Mouse (Mus musculus) adipocyte (in vitro differentiated cells): ENCODE measurements at regions not wholly inside any gene's neighbourhood (a gene's known extent, or its start where the extent isn't known, plus 50 kb on each side); places are given as distances from the start of the nearest gene placed in this dataset.

Experiments used
- DNase-seq: peaks from one replicate; pipeline ENCODE4 v3.0.0-alpha.2; 2016; ENCODE audit warnings: low spot score

- DNase-seq: no peak
These were observed 204.6 kb upstream of the Xrcc4 start for GRCm38 (mm10) chr13:90293697-90294647.

- no peak for DNase-seq
These were observed 203.5 kb upstream of the Xrcc4 start for GRCm38 (mm10) chr13:90292905-90293304.

- DNase-seq: no peak
These were observed 202.7 kb upstream of the Xrcc4 start for GRCm38 (mm10) chr13:90292124-90292523.

GRCm38 (mm10) chr13:90280976-90281375 lies 191.6 kb upstream of the Xrcc4 start:
- no peak for DNase-seq

GRCm38 (mm10) chr13:90279786-90280382 lies 190.5 kb upstream of the Xrcc4 start:
- no peak for DNase-seq

- peak; percentile 59 for DNase-seq
These were observed 189.9 kb upstream of the Xrcc4 start for GRCm38 (mm10) chr13:90279355-90279754.

- peak; percentile 56 for DNase-seq
These were observed 169.8 kb upstream of the Xrcc4 start for GRCm38 (mm10) chr13:90259071-90259742.

- DNase-seq: no peak
These were observed 163.6 kb upstream of the Xrcc4 start for GRCm38 (mm10) chr13:90252981-90253380.

GRCm38 (mm10) chr13:90245997-90246765 lies 156.8 kb upstream of the Xrcc4 start:
- DNase-seq: no peak

- peak; percentile 45 for DNase-seq
These were observed 148.9 kb upstream of the Xrcc4 start for GRCm38 (mm10) chr13:90238331-90238730.

- no peak for DNase-seq
These were observed 144.6 kb upstream of the Xrcc4 start for GRCm38 (mm10) chr13:90233986-90234385.

GRCm38 (mm10) chr13:90233561-90233960 lies 144.2 kb upstream of the Xrcc4 start:
- no peak for DNase-seq

GRCm38 (mm10) chr13:90229106-90229505 lies 139.7 kb upstream of the Xrcc4 start:
- no peak for DNase-seq

- no peak for DNase-seq
These were observed 136.8 kb upstream of the Xrcc4 start for GRCm38 (mm10) chr13:90226212-90226611.

GRCm38 (mm10) chr13:90212390-90212789 lies 123.0 kb upstream of the Xrcc4 start:
- no peak for DNase-seq

GRCm38 (mm10) chr13:90207875-90208274 lies 118.5 kb upstream of the Xrcc4 start:
- no peak for DNase-seq
